Mouse (Mus musculus) hindbrain, embryonic 16.5 days (tissue): ENCODE data around the gene Macrod1. TPM values are rescaled to one million over a fixed set of nuclear protein-coding genes. Genes with fewer than 3 reads are reported as not detected.

Source experiments
- ATAC-seq: fragments of 200-750 bp; cut with Nextera tagmentation; 2 replicates; pipeline ENCODE4 v1.8.0; 2017; ENCODE audit warnings: moderate TSS enrichment, moderate library complexity
- H3K27ac ChIP-seq: fragments of 300-500 bp; sonication (generic); 2 replicates; pipeline ENCODE4 v1.5.1; 2014; ENCODE audit warnings: low read depth, mild to moderate bottlenecking, control low read depth, low read length, moderate library complexity
- H3K27me3 ChIP-seq: fragments of 300-500 bp; sonication (generic); replicated peaks from 2 replicates; pipeline ENCODE4 v1.6.1; 2014; ENCODE audit warnings: low read length; ENCODE audit not compliant: control insufficient read depth, insufficient read depth
- H3K36me3 ChIP-seq: fragments of 300-500 bp; sonication (generic); 2 replicates; pipeline ENCODE4 v1.6.1; 2014; ENCODE audit warnings: mild to moderate bottlenecking, low read length, moderate library complexity, mixed read lengths; ENCODE audit not compliant: control insufficient read depth, insufficient read depth
- H3K4me1 ChIP-seq: fragments of 300-500 bp; sonication (generic); 2 replicates; pipeline ENCODE4 v1.6.1; 2014; ENCODE audit warnings: low read depth, low read length; ENCODE audit not compliant: control insufficient read depth, insufficient read depth
- H3K4me2 ChIP-seq: fragments of 300-500 bp; sonication (generic); 2 replicates; pipeline ENCODE4 v1.6.1; 2014; ENCODE audit warnings: mild to moderate bottlenecking, low read length, control low read depth, moderate library complexity
- H3K4me3 ChIP-seq: fragments of 300-500 bp; sonication (generic); 2 replicates; pipeline ENCODE4 v1.5.1; 2014; ENCODE audit warnings: mild to moderate bottlenecking, low read length, control low read depth, moderate library complexity
- H3K9ac ChIP-seq: fragments of 300-500 bp; sonication (generic); 2 replicates; pipeline ENCODE4 v1.6.1; 2014; ENCODE audit warnings: low read depth, mild to moderate bottlenecking, control low read depth, low read length, moderate library complexity
- H3K9me3 ChIP-seq: fragments of 300-500 bp; sonication (generic); 2 replicates; pipeline ENCODE4 v1.6.1; 2014; ENCODE audit warnings: mild to moderate bottlenecking, low read length, moderate library complexity; ENCODE audit not compliant: control insufficient read depth
- WGBS: fragments of 180-500 bp; shearing (Covaris S2); extraction: QIAGEN DNeasy Blood & Tissue Kit; methylation state at CpG from one replicate; pipeline ENCODE4 v1.1.7; 2014; 5-methylcytosine and 5-hydroxymethylcytosine counted together
- polyA plus RNA-seq: library from polyadenylated mRNA; unstranded; fragments of >200 nt; fragmentation: Nextera tagmentation; extraction: Ambion mirVana; gene quantifications from 2 replicates; pipeline ENCODE4 v1.2.1, GENCODE M21; 2015

Macrod1 gene
- polyA plus RNA-seq: 6.3 and 7.1 TPM in 2 replicates

DNA sequence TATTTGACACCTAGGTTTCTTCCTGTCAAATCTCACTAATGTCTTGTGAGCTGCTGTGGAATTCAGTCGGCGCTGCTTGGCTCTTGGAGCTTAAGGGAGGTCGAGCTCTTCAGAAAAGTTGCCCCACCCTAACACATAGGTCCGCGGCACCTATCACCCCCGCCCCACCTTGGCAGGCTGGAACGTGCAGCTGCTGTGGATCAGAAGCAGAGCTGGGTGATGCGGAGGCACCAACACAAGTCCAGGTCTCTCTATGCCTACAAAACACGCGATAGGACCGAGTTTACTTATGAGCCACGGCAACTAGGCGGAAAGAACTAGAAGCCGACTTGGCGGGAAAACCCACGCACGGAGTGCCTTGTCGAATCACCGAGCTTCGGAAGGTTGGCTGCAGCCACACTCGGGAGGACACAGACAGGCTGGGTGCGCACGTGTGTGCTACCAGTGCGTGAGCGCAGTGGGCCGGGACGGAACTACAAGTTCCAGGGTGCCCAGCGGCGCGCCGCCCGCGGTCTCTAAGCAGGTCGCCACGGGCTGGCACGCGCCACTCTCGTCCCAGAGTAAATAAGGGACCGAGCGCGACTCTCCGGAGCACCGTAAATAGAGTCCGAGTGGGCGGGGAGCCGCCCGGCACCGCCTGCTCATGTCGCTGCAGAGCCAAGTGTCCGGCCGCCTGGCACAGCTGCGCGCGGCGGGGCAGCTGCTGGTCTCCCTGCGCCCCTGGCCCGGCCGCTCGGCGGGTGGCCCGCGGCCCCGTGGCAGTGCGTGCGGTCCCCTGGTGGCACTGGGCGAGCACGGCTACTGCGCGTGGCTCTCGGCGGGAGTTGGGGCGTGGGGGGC lies at the start of gene Macrod1:
Gene Macrod1, plus strand, starts transcription at position 563 of the 840 bp plus-strand sequence.
- Histone ChIP-seq H3K4me1 (peaks cover 18% of the 10 kb centered on the region), H3K4me2 (peak within 1 kb of the TSS; percentile 99), H3K27ac (no peak within 1 kb of the TSS), H3K9ac (peak within 1 kb of the TSS; percentile 72), H3K9me3 (no peaks in the 10 kb centered on the region), H3K36me3 (no peaks in the 10 kb centered on the region), H3K27me3 (peaks cover 3% of the 10 kb centered on the region), H3K4me3 (peak within 1 kb of the TSS; percentile 77)
- ATAC-seq: peak; percentile 86
- 1% methylated on average over 68 of the region's 72 CpGs for WGBS

DNA sequence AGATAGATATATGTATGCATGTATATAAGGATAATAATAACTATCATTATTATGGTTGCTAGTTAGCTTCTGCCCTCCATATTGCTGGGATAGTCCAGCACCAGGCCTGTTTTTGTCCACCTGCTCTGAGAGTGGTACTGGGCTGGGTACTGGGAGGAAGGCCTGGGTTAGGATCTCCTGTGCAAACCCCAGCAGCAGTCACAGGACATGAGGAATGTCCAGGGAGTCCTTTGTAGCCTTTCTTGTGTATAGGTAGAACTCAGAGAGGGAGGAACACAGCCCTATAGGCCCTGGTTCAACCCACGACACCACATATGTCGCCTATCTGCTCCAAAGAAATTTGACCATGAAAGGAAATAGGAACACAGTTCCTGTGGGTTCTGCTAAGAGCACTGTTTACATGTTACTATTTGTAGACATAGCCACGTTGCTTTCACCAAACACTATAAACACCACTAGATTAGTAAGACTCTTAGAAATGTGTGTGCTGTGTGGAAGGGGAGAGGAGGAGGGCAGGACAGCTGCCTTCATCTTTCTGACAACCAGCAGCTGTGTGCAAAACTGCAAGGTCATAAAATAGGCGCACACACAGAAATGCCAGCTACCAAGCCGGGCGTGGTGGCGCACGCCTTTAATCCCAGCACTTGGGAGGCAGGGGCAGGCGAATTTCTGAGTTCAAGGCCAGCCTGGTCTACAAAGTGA lies 49.6 kb upstream of the Macrod1 start:
- H3K27me3 ChIP-seq: no peaks in the 10 kb centered on the region
- H3K4me1 ChIP-seq: no peaks in the 10 kb centered on the region
- 87% methylated on average over 9 of the region's 9 CpGs for WGBS
- no peak overlapping the region for H3K9ac ChIP-seq
- ATAC-seq: no peak
- H3K27ac ChIP-seq: no peak overlapping the region
- no peaks in the 10 kb centered on the region for H3K9me3 ChIP-seq
- no peak overlapping the region for H3K4me2 ChIP-seq
- H3K4me3 ChIP-seq: no peak overlapping the region
- no peaks in the 10 kb centered on the region for H3K36me3 ChIP-seq

DNA sequence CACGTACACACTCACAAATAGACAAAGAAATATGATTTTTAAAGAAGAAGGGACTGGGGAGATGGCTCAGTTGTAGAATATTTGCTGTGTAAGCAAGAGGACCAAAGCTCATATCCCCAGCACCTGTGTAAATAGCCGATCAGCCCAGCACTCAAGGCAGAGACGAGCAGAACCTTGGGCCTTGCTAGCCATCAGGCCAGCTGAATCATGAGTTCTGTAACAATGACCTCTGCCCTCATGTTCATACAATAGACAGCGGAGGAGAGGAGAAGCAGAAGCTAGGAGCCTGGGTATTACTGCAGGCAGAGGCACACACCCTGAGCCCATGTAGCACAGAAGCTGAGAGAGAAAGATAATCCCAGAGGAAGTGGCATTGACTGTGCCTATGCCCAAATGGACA lies 44.2 kb upstream of the Macrod1 start:
- 84% methylated on average over 4 of the region's 4 CpGs for WGBS
- Histone ChIP-seq H3K27ac (no peak overlapping the region), H3K9ac (no peak overlapping the region), H3K4me2 (no peak overlapping the region), H3K4me1 (no peaks in the 10 kb centered on the region), H3K4me3 (no peak overlapping the region), H3K36me3 (no peaks in the 10 kb centered on the region), H3K27me3 (no peaks in the 10 kb centered on the region), H3K9me3 (no peaks in the 10 kb centered on the region)
- no peak for ATAC-seq

DNA sequence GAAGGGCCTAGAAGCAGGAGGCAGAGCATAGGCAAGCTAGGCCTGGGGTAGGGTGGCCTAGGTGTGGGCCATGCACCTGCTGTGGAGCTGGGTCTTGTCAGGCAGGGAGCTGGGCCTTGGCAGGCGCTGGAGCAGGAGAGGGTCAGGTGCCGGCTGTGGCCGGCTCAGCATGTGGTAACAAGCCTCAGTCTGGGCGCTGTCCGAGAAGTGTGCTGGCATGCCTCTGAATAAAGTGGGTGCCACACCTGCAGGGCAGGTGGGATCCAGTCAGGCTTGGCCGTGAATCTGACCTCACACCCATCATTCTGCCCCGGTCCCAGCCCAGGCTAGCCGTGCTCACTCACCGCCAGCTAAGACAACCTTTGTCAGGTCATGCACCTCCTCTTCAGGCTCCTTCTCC lies 42.6 kb upstream of the Macrod1 start:
- Histone ChIP-seq H3K9ac (no peak overlapping the region), H3K27ac (no peak overlapping the region), H3K4me1 (no peaks in the 10 kb centered on the region), H3K27me3 (no peaks in the 10 kb centered on the region), H3K4me3 (no peak overlapping the region), H3K4me2 (no peak overlapping the region), H3K36me3 (no peaks in the 10 kb centered on the region; the same call in 1 of the 2 replicates), H3K9me3 (no peaks in the 10 kb centered on the region)
- whole genome bisulfite sequencing: 90% methylated on average over 9 of the region's 9 CpGs
- ATAC-seq: no peak

DNA sequence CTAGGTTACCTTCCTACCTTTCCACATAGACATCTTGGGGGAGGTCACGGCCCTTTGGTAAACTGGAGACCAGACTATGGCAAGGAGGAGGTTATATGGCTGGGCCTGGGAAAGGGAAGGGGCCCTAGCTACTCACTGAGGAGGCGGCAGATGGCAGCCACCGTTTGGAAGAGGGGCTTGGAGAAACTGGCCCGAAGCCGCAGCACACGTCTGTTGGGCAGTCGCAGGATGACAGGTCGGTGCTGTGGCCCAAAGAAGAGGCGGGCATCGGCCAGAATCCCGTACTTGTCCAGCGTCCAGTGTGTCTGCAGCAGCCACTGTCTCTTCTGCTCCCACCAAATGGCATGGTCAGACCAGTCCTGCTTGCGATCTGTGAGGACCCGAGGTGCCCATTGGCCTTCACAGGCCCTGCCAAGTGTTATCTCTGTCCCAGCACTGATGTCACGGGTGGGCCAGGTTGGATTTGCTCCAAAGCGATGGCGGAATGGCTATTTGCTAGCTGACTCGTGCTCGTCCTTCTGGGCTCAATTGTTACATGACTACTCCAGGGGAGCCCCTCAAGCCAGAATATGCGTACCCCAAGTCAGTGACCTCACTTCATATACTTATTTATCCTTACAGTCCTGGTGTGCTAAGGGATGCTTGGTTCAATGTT lies 42.0 kb upstream of the Macrod1 start:
- Histone ChIP-seq H3K36me3 (no peaks in the 10 kb centered on the region; the same call in 1 of the 2 replicates), H3K27me3 (no peaks in the 10 kb centered on the region), H3K4me3 (no peak overlapping the region), H3K4me2 (no peak overlapping the region), H3K9ac (no peak overlapping the region), H3K4me1 (no peaks in the 10 kb centered on the region), H3K9me3 (no peaks in the 10 kb centered on the region), H3K27ac (no peak overlapping the region)
- 89% methylated on average over 17 of the region's 20 CpGs for WGBS
- no peak for ATAC-seq

DNA sequence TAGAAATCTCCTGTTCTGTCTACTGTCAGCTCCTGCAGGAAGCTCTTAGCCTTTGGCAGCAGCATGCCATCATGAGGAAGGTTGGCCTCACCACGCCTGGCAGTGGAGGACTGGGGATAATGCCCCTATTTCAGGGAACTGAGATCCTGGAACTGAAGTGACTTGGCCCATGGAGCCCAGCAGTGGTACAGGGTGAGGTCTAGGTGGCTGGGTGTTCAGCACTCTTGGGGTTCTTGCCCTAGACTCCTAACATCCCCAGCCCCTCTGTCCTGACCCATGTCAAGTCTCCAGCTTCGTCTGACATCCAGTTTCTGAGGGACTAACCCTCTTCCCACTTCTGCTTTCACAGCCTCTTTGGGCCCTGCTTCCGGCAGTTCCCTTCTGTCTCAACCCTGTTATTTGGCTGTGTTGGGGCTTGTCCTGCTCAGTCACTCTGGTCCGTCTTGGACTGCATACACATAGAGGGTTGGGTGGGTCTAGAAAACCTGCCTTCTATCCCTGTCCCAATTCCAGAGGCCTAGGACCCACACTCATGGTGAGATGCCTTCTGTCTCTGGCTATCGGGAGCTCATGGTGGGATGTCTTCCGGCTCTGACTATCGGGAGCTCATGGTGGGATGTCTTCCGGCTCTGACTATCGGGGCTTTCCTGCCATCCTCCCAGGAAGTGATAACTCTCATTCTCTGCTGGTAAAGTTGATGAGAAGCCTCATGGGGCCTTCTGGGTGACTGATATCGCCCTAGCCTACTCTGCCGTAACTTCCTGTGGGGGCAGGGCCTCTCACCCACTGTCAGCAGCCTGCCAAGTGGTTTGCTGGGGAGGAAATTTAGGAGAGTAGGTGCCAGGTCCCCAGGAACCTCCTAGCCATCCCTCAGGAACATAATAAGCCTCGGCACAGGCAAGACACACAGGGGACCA lies 38.8 kb upstream of the Macrod1 start:
- peaks cover 23% of the 10 kb centered on the region for H3K36me3 ChIP-seq
- H3K4me2 ChIP-seq: no peak overlapping the region
- no peaks in the 10 kb centered on the region for H3K27me3 ChIP-seq
- no peak overlapping the region for H3K27ac ChIP-seq
- no peaks in the 10 kb centered on the region for H3K4me1 ChIP-seq
- no peak overlapping the region; the same call in 1 of the 2 replicates for H3K9ac ChIP-seq
- H3K9me3 ChIP-seq: no peaks in the 10 kb centered on the region
- WGBS: 92% methylated on average over 12 of the region's 12 CpGs
- ATAC-seq: no peak
- no peak overlapping the region for H3K4me3 ChIP-seq

DNA sequence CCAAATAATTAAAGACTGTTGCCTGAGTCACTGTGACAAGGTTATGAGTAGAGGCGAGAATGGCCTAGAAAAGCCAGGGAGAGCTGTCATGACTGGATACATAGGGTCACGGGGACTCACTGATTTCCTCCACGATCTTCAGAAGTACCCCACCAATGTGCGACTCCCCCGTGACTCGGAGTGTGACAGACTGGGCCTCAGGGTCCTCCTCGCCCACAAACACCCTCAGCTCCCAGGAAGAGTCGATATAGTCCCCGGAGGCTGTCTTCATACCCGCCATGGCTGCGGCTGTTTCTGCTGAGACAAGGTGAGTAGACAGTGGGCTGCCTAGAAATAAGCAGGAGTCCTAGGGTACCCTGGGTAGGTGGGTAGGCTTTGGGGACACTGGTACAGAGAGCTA lies 38.1 kb upstream of the Macrod1 start:
- no peak overlapping the region; the same call in 1 of the 2 replicates for H3K9ac ChIP-seq
- H3K36me3 ChIP-seq: peaks cover 27% of the 10 kb centered on the region
- no peak overlapping the region for H3K4me2 ChIP-seq
- 90% methylated on average over 11 of the region's 11 CpGs for WGBS
- no peaks in the 10 kb centered on the region for H3K27me3 ChIP-seq
- no peak overlapping the region for H3K27ac ChIP-seq
- H3K4me3 ChIP-seq: no peak overlapping the region
- no peaks in the 10 kb centered on the region for H3K9me3 ChIP-seq
- no peaks in the 10 kb centered on the region for H3K4me1 ChIP-seq
- ATAC-seq: no peak

DNA sequence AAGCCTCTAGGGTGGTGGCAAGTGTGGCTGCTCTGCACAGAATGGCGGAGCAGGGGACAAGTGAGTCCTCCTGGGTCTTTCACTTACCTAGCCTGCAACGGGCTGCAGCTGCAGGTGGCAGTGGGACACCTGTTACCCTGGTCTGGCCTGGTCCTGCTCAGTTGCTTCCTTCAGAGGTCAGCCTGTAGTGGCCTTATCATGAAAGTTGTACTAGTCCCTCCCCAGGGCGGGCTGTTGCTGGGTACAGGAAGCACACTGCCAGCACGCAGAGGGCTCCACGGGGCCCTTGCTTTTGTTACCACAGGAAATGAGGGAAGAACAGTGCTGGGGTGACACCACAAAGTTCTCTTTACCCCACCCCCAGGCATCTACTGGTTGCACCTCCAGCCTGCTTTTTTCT lies 37.4 kb upstream of the Macrod1 start, which contains the start of gene Fermt3:
Gene Fermt3, minus strand, starts transcription at position 279 of the 400 bp plus-strand sequence.
- H3K9ac ChIP-seq: no peak within 1 kb of the TSS; the same call in 1 of the 2 replicates
- H3K4me3 ChIP-seq: no peak within 1 kb of the TSS
- no peak within 1 kb of the TSS for H3K27ac ChIP-seq
- 0 out of 2 replicates have a peak, but pooled peaks have one; percentile 42 for ATAC-seq
- H3K36me3 ChIP-seq: peaks cover 29% of the 10 kb centered on the region
- H3K4me2 ChIP-seq: no peak within 1 kb of the TSS
- H3K4me1 ChIP-seq: no peaks in the 10 kb centered on the region
- WGBS: 83% methylated on average over 5 of the region's 5 CpGs
- no peaks in the 10 kb centered on the region for H3K9me3 ChIP-seq
- H3K27me3 ChIP-seq: no peaks in the 10 kb centered on the region
